Mouse (Mus musculus) hematopoietic stem cell, adult 5-6 weeks (primary cell): ENCODE results near the gene Hist1h4f. TPM values are rescaled to one million over a fixed set of nuclear protein-coding genes. Genes with fewer than 3 reads are reported as not detected.
A peak's percentile ranks its signal among the peaks of the same experiment; 100 is the strongest.
"Not testable (repeated sequence)": the region's sequence is repeated elsewhere in the genome, so short reads cannot be mapped to it uniquely, and the experiment has no call there.

Experiments used
- ATAC-seq, 2 experiments: fragments of 125-278 bp in 1 of 2; replicated peaks in 1 of 2; 2 replicates each; pipeline ENCODE4 v1.8.0; 2016 to 2017; ENCODE audit warnings: inconsistent platforms in 2 of 2, mild to moderate bottlenecking in 2 of 2, moderate number of reproducible peaks in 2 of 2, low read depth in 1 of 2, moderate TSS enrichment in 1 of 2; ENCODE audit not compliant: low FRiP score in 2 of 2, poor library complexity in 2 of 2, severe bottlenecking in 2 of 2, insufficient read depth in 1 of 2, low TSS enrichment in 1 of 2
- total RNA-seq: library from RNA; stranded (forward); fragments of 172-1452, 232-1000 nt; gene quantifications from 2 replicates; pipeline ENCODE4 v1.2.3, GENCODE M21; 2017

Gene Hist1h4f
- total RNA-seq, 1 experiment from 2014 or later, result 943 TPM

DNA sequence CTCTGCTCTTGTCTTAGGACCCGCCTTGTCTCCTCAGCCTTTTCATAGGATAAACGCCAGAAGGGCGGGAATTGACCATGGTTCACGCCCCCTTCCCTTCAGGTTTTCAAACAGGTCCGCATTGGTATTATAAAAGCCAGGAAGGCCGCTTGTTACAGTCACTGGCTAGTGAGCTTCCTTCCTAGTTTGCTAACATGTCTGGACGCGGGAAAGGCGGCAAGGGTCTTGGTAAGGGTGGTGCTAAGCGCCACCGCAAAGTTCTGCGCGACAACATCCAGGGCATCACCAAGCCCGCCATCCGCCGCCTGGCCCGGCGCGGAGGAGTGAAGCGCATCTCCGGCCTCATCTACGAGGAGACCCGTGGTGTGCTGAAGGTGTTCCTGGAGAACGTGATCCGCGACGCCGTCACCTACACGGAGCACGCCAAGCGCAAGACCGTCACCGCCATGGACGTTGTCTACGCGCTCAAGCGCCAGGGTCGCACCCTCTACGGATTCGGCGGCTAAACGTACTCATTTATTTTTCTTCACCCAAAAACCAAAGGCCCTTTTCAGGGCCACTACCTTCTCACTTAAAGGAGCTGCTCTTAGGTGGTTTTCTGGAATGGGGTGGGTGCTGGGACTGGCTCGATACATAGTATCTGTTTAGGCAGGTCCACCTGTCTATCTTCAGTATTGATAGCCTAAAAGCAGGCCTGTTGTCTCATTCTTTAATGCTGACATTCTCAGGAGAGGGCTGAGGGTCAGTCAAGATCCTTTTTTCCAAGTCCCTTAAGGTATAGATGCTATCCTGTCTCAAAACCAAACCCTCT is 30.2 kb upstream of the Hist1h4f start, which contains the start of gene Hist1h4d:
Hist1h4d (plus strand) TSS at position 191 of the 811 bp plus-strand sequence.
- ATAC-seq, result peak; percentile 81 to 83

DNA sequence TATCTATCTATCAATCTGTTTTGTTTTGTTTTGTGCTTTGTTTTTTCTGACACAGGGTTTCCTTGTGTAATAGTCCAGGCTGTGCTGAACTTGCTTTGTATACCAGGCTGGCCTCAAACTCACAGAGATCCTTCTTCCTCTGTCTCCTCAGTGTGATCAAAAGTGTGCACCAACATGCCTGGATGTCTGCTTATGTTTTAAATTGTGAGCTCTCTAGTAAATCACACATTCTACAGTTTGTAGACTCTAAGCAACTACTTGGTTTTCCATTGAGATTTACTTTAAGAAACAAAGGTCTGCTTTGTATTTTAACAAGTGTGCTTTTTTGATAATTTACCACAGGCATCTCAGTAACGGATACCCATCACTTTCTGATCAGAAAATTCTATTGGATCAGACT is 26.4 kb upstream of the Hist1h4f start:
- ATAC-seq, result no peak

DNA sequence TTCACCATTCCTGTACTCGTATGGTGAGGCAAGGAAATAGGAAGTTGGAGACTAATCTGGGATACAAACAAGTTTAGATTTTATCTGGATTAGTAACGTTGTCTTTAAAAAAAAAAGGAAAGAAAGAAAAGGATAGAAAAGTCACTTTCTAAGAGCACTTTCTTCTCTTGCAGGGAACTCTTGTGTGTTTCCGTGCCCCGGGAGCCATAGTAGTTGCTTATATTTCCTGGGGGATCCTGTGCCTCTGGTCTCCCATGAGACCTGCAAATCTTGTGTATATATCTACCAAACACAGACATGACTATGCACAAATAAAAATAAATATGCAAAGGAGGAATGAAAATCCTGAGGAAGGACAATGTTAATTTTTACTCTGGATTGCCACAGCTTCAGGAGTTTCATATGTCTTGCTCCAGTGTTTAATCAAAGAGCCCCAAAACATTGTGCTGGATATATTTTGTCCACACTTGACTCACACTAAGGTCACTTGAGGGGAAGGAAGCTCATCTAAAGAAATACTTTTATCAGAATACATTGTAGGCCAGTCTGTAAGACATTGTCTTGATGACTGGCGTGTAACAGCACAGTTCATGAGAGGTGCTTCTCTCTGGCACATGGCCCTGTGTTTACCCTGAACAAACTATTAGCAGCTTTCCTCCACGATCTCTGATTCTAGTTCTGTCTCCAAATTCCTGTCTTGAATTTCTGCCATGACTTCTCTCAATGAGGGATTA is 25.6 kb upstream of the Hist1h4f start:
- ATAC-seq, result no peak

- ATAC-seq, result no peak
Observed at GRCm38 (mm10) chr13:23576351-23576881, 25.0 kb upstream of the Hist1h4f start.

GRCm38 (mm10) chr13:23575864-23576313 is 24.4 kb upstream of the Hist1h4f start:
- not testable (repeated sequence) for ATAC-seq

GRCm38 (mm10) chr13:23575271-23575851 is 23.9 kb upstream of the Hist1h4f start, which contains the start of gene Hist1h3d:
Gene Hist1h3d, plus strand, starts transcription at chr13:23575763.
- ATAC-seq, result peak; percentile 35 to 47; a peak in 3 of 4 replicates

- not testable (repeated sequence) for ATAC-seq
Observed at GRCm38 (mm10) chr13:23574546-23575170, 23.2 kb upstream of the Hist1h4f start.

- peak; percentile 82 to 83 for ATAC-seq
Observed at GRCm38 (mm10) chr13:23573898-23574524, 22.6 kb upstream of the Hist1h4f start, which contains the start of the genes Hist1h2bf and Hist1h2ad. Gene Hist1h2bf, minus strand, starts transcription at chr13:23574196. Gene Hist1h2ad, plus strand, starts transcription at chr13:23574381.

DNA sequence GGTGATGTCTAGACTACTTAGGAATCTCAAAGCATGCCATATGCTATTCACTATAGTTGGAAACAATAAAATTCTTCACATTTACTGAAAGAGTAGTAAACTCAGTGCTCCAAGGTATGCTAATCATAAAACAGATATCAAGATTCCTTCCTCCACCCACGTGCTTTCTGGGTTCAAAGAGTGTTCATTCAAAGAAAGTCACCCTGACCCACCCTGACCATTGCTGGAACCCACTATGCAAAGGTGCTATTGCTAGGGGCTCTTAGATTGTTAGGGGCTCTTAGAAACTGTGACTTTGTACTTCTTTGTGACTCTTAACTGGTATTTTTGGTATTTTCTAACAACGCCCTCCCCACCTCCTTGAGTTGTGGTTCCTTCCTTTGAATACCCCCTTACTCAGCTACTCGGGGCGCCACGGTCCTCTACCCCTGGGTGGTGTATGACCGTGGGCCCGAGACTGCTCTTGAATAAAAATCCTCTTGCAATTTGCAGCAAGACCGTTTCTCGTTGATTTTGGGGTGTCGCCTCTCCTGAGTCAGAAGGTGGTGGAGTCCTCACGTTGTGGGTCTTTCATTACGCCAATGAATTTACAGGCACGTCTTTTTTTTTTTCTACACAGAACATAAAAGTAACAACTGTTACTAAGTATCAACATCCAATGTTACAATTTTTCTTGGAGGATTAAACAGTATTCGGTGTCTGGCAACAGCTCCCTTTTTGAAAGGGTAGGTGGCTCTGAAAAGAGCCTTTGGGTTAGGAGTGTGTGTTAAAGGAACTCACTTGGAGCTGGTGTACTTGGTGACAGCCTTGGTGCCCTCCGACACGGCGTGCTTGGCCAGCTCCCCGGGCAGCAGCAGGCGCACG is 21.8 kb upstream of the Hist1h4f start:
- not testable (repeated sequence) for ATAC-seq

- no peak for ATAC-seq
Observed at GRCm38 (mm10) chr13:23572218-23573033, 21.0 kb upstream of the Hist1h4f start.

DNA sequence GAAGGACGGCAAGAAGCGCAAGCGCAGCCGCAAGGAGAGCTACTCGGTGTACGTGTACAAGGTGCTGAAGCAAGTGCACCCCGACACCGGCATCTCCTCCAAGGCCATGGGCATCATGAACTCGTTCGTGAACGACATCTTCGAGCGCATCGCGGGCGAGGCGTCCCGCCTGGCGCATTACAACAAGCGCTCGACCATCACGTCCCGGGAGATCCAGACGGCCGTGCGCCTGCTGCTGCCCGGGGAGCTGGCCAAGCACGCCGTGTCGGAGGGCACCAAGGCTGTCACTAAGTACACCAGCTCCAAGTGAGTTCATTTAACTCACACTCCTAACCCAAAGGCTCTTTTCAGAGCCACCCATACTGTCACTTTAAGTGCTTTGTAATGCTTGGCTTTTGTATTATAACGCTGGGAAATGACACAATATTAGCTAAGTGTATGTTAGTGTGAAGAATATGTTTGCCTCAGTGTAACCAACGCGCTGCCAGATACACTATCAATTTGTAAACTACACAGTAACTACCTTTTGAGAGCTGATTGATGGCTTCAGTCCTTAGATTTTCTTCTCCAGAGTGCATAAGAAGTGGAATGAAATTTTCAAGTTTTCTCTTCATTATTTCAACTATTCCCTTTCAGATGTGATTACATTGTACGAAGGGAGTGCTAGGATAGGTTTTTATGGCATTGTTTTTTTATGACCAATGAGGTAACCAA is 20.2 kb upstream of the Hist1h4f start:
- ATAC-seq, result peak; percentile 3 to 6; a peak in 1 of 4 replicates

DNA sequence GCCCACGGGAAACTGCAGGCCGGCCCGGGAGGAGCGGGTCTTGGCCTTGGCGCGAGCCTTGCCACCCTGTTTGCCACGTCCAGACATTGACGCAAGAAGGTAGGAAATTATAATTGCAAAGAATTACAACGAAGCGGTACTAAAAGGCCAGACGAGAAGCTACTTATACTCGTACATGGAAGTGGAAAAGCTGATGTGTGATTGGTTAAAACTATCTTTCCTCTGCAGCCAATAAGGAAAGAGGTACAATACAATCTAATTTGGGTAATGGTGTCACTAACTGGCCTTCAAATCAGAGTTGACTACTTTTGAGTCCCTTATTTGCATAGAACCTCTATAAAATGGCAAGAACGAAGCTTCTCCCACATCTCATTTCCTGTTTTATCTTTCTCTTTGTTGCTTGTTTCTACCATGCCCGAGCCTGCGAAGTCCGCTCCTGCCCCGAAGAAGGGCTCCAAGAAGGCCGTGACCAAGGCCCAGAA is 19.6 kb upstream of the Hist1h4f start, which contains the start of the genes Hist1h2ae and Hist1h2bg:
Hist1h2ae (minus strand) TSS at position 199 of the 482 bp plus-strand sequence.
Hist1h2bg (plus strand) TSS at position 375 of the 482 bp plus-strand sequence.
- ATAC-seq, result peak; percentile 85 to 87

DNA sequence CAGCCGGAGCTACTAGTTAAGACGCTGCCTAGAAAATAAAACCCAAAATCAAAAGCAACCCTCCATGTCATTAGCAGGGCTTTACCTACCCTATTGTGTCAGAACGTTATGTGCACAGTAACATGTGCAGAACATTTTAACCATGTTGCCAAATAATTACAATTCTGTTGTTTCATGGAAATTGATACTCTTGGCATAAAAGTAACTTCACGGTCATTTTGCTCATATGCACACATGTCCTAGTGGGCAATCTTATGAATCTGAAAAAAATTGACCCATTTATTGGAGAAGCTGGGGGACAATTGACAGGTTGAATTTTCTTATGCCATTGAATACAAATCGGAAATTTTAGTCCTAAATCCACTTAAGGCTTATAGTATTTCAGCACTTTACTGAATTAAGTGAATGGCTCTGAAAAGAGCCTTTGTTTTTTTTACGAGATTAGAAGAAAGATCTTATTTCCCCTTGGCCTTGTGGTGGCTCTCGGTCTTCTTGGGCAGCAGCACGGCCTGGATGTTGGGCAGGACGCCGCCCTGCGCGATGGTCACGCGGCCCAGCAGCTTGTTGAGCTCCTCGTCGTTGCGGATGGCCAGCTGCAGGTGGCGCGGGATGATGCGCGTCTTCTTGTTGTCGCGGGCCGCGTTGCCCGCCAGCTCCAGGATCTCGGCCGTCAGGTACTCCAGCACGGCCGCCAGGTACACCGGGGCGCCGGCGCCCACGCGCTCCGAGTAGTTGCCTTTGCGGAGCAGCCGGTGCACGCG is 19.0 kb upstream of the Hist1h4f start:
- not testable (repeated sequence) for ATAC-seq

DNA sequence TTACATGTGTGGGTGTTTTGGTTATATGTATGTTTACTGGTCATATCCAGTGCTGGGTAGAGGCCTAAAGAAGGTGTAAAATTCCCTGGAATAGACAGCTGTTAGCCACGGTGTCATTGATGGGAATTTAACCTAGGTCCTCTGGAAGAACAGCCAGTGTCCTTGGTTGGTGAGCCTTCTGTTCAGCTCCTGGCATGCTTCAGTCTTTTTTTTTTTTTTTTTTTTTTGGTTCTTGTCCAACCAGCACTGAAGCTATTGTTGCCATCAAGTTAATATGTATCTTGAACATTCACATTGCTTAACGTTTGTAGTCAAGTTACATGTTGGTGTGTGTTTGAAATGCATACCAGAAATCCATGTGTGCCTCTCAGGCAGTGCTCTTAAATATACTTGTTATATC is 13.0 kb upstream of the Hist1h4f start:
- no peak for ATAC-seq
